Mouse (Mus musculus) adipocyte (in vitro differentiated cells): ENCODE measurements around the gene Cyld.
"Not testable (repeated sequence)": the region's sequence is repeated elsewhere in the genome, so short reads cannot be mapped to it uniquely, and the experiment has no call there.

ENCODE experiments used
- DNase-seq: peaks from one replicate; pipeline ENCODE4 v3.0.0-alpha.2; 2016; ENCODE audit warnings: low spot score

Gene Cyld

GRCm38 (mm10) chr8:88696721-88697641, at the start of gene Cyld:
Gene Cyld (plus strand): TSS chr8:88697028.
- peak; percentile 100 for DNase-seq

DNA sequence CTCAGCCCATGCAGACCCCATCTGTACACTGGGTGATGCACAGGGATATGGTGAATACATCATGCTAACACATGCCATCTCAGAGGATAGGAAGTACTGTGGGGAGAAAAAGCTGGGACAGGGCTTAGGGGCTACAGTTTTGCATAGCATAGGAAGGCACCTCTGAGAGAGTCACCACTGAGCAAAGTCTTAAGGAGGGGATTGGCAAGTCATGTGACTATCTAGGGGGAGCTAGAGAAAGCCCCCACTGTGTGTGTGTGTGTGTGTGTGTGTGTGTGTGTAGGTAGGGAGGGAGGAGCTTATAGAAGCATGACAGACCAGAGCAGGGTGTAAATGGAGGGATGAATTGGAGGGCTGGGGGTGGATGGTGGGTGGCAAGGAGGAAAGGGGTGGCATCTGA, 48.5 kb upstream of the Cyld start:
- DNase-seq: no peak

- DNase-seq: no peak
Measured at GRCm38 (mm10) chr8:88650016-88650708, 46.7 kb upstream of the Cyld start.

DNA sequence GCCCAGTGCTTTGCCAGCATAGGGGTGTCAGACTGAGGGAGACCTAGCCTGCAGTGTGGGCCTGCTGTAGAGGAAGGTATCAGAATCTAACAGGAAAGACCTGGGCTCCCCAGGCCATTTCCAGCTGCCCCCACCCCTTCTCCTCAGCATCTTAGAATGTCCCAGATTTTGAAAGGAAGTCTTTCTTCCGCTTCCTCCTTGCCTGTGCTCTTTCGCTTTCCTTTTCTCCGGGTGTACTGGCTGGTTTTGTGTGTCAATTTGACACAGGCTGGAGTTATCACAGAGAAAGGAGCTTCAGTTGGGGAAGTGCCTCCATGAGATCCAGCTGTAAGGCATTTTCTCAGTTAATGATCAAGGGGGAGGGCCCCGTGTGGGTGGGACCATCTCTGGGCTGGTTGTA, 45.7 kb upstream of the Cyld start:
- not testable (repeated sequence) for DNase-seq

DNA sequence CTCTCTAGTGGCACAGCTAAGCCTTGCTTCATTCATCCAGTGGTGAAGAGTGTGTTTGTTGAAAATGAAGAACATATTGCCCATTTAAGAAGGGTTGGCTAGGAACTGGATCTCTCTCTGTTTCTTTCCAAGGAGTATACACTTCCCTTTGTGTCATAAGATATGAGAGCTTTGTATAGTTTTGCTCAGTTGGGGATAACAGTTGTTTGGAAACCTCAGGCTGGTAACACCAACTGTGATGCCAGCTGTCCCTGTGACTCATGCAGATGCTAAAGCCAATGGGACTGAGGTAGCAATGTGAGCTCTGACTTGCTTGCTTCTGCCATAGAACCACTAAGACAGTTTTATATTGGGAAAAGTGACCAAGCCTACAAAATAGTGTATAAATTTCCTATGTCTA, 41.5 kb upstream of the Cyld start:
- peak; percentile 23 for DNase-seq

GRCm38 (mm10) chr8:88659873-88660272, 37.0 kb upstream of the Cyld start:
- no peak for DNase-seq

DNA sequence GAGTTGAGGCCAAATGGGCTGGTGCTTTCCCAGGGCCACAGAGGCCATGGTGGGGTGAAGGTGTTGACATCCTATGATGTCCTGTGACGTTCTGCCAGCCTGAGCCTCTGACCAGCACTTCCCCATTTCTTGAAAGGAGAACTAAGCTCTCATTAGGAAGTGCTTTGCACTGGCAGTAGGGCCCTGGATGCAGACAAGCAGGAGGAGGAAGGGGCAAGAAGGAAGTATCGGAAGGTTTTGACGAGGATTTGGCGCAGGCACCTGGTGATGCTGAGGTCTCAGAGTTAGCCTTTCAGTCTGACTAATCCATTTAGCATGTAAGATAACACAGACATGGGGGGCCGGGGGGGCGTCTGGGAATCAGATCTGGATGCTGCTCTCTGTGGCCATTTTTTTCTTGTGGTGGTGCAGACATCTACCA, 34.4 kb upstream of the Cyld start:
- DNase-seq: no peak

GRCm38 (mm10) chr8:88664121-88664520, 32.7 kb upstream of the Cyld start:
- no peak for DNase-seq

- DNase-seq: no peak
Measured at GRCm38 (mm10) chr8:88664947-88665346, 31.9 kb upstream of the Cyld start.

DNA sequence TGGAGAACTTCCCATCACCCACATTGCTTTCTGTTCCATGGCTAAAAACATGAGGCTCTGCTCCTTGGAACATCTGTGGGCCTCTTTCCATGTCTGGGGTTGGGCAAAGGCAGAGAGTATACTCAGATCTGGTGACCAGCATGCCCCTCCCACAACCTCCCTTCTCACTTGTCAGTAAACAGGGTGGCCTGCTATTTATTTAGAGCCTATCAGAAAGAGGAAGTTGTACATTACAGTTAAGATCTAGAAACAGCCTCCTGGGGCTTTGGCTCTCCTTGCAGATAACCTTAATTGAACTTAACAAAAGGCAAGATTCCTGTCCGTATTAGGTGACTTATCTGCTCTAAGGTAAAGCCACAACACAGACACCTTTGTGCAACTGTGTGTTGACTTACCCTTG, 30.4 kb upstream of the Cyld start:
- DNase-seq: peak; percentile 57

DNA sequence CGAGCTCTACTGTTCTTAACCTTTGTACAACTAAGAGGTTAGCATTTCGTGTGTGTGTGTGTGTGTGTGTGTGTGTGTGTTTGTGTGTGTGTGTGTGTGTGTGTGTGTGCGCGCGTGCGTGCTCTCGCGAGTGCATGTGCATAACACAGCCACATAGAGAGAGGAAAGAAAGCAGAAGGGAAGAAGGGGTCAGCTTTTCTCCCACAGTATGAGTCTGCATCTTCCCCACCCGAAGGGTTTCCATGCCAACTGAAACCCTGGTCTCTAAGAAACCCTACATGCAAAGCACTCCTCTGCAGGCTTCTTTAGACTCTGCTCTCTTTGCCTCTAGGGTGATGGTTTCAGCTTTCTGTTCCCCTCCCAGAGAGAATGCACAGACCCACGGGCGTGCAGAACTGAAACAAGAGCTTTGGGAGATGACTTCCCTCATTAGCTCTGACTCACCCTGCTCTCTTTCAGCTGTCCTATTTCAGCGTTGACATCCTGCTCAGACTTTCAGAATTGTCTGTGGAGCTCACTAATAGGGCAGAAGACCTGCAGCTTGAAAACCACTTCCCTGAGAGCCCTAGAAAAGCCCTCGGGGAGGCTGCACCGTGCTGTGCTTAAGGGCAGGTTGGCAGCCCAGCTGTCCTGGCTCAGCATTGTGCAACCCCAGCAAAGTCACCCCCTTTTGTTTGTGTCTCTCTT, 28.3 kb upstream of the Cyld start:
- no peak for DNase-seq

- no peak for DNase-seq
Measured at GRCm38 (mm10) chr8:88670782-88671181, 26.0 kb upstream of the Cyld start.

- no peak for DNase-seq
Measured at GRCm38 (mm10) chr8:88671575-88671974, 25.3 kb upstream of the Cyld start.

DNA sequence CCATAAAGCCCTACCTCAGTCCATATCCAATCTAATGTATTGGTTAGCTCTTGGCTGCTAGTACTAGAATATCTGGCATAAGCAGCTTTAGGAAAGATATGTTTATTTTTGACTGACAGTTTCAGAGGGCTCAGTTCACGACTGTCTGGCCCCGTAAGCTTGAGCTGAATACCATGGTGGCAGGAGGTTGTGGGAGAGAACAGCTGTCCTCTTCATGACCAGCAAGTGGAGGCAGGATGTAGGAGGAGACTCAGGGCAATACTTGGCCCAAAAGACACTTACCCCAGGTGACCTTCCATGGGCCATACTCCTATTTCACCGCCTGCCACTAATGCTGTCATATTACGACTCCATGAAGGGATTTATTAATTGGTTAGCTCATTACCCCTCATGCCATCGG, 23.0 kb upstream of the Cyld start:
- DNase-seq: no peak

DNA sequence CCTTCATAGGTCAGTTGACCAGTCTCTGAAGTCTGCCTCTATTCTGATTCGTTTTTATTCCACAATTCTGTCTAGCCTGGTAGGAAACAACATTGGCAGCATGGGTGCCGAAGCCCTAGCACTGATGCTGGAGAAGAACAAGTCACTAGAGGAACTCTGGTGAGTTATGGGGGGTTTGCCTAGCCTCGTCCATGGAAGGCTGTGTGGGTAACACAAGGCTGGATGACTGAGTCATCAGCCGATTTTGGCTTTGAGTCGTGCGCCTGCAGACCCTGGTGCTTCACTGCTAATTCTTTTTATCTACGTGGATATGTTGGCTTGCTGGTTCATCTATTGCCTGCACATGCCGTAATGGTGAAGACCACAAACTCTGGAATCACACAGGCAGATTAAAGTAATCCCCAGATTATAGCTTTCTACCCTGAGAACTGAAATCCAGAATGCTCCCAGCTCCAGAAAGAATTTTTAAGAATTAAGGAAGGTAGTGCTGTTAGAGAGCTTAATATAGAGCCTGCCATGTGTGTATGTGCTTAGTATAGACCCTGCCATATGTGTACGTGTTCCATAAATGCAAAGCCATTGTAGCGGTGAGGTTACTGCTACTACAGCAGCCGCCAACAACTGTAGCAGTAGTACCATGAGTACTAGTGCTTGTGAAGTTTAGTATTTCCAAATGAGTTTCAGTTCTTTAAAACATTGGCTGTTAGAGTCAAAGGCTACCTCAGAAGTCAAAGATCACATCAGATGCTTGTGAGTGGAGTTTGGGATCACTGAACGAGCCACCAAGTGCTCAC, 21.3 kb upstream of the Cyld start:
- no peak for DNase-seq

GRCm38 (mm10) chr8:88677071-88677470, 19.8 kb upstream of the Cyld start:
- no peak for DNase-seq

GRCm38 (mm10) chr8:88680566-88680965, 16.3 kb upstream of the Cyld start:
- DNase-seq: no peak

GRCm38 (mm10) chr8:88681046-88681445, 15.8 kb upstream of the Cyld start:
- DNase-seq: no peak

- DNase-seq: peak; percentile 86
Measured at GRCm38 (mm10) chr8:88683656-88684289, 13.1 kb upstream of the Cyld start.

GRCm38 (mm10) chr8:88686226-88686905, 10.5 kb upstream of the Cyld start:
- peak; percentile 71 for DNase-seq

- DNase-seq: no peak
Measured at GRCm38 (mm10) chr8:88686906-88687235, 10.0 kb upstream of the Cyld start.
